Mouse (Mus musculus) embryonic facial prominence, embryonic 15.5 days (tissue): ENCODE measurements around the gene Pi4kb. TPM values are rescaled to one million over a fixed set of nuclear protein-coding genes. Genes with fewer than 3 reads are reported as not detected.
"Not testable (repeated sequence)": the region's sequence is repeated elsewhere in the genome, so short reads cannot be mapped to it uniquely, and the experiment has no call there.

Source experiments
- ATAC-seq: fragments of 200-750 bp; cut with Nextera tagmentation; 2 replicates; pipeline ENCODE4 v1.8.0; 2017; ENCODE audit warnings: low read depth, moderate TSS enrichment; ENCODE audit not compliant: insufficient number of reproducible peaks, low FRiP score, low TSS enrichment
- H3K27ac ChIP-seq: fragments of 300-500 bp; sonication (generic); replicated peaks from 2 replicates; pipeline ENCODE4 v1.5.1; 2015; ENCODE audit warnings: mild to moderate bottlenecking, inconsistent platforms
- H3K27me3 ChIP-seq: fragments of 300-500 bp; sonication (generic); 2 replicates; pipeline ENCODE4 v1.6.1; 2015; ENCODE audit warnings: inconsistent platforms
- H3K36me3 ChIP-seq: fragments of 300-500 bp; sonication (generic); 2 replicates; pipeline ENCODE4 v1.6.1; 2015; ENCODE audit warnings: mild to moderate bottlenecking, inconsistent platforms
- H3K4me1 ChIP-seq: fragments of 300-500 bp; sonication (generic); 2 replicates; pipeline ENCODE4 v1.6.1; 2015; ENCODE audit warnings: inconsistent platforms
- H3K4me2 ChIP-seq: fragments of 300-500 bp; sonication (generic); replicated peaks from 2 replicates; pipeline ENCODE4 v1.6.1; 2015; ENCODE audit warnings: mild to moderate bottlenecking, inconsistent platforms
- H3K4me3 ChIP-seq: fragments of 300-500 bp; sonication (generic); replicated peaks from 2 replicates; pipeline ENCODE4 v1.5.1; 2015; ENCODE audit warnings: mild to moderate bottlenecking, inconsistent platforms
- H3K9ac ChIP-seq: fragments of 300-500 bp; sonication (generic); 2 replicates; pipeline ENCODE4 v1.6.1; 2015; ENCODE audit warnings: inconsistent platforms
- H3K9me3 ChIP-seq: fragments of 300-500 bp; sonication (generic); replicated peaks from 2 replicates; pipeline ENCODE4 v1.6.1; 2016; ENCODE audit warnings: inconsistent platforms
- WGBS: fragments of 180-500 bp; shearing (Covaris S2); methylation state at CpG from one replicate; pipeline ENCODE4 v1.1.7; 2015; 5-methylcytosine and 5-hydroxymethylcytosine counted together
- polyA plus RNA-seq: library from polyadenylated mRNA; unstranded; fragments of >200 nt; fragmentation: Nextera tagmentation; extraction: Ambion mirVana; gene quantifications from 2 replicates; pipeline ENCODE4 v1.2.1, GENCODE M21; 2015

Pi4kb gene
- polyA plus RNA-seq, 1 experiment from 2014 or later = 29.0 TPM

- not testable (repeated sequence) for H3K36me3 ChIP-seq, H3K9me3 ChIP-seq, ATAC-seq, H3K9ac ChIP-seq, H3K4me3 ChIP-seq, H3K4me2 ChIP-seq, H3K27ac ChIP-seq, H3K27me3 ChIP-seq
- peaks cover 11% of the 10 kb centered on the region for H3K4me1 ChIP-seq
- WGBS = 82% methylated on average over 5 of the region's 5 CpGs
Measured at GRCm38 (mm10) chr3:94936147-94936546, 38.4 kb upstream of the Pi4kb start.

DNA sequence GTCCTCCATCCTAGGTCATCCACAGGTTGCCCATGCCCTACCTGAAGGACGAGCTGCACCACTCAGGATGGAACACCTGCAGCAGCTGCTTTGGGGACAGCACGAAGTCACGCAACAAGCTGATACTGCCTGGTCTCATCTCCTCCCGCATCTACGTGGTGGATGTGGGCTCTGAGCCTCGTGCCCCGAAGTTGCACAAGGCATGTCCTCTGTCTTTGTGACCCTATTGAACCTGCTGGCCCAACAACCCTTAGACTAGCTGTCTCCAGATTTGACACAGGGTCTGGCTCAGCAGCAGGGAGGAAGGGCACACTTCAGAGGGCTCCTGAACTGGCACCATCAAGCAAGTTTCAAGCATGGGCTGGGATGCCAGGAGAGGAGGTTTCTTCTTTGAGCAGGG, 37.3 kb upstream of the Pi4kb start:
- H3K27me3 ChIP-seq, ATAC-seq, H3K27ac ChIP-seq, H3K4me2 ChIP-seq, H3K4me3 ChIP-seq, H3K9ac ChIP-seq, H3K9me3 ChIP-seq, H3K36me3 ChIP-seq: not testable (repeated sequence)
- peaks cover 10% of the 10 kb centered on the region for H3K4me1 ChIP-seq
- WGBS = 89% methylated on average over 7 of the region's 7 CpGs

DNA sequence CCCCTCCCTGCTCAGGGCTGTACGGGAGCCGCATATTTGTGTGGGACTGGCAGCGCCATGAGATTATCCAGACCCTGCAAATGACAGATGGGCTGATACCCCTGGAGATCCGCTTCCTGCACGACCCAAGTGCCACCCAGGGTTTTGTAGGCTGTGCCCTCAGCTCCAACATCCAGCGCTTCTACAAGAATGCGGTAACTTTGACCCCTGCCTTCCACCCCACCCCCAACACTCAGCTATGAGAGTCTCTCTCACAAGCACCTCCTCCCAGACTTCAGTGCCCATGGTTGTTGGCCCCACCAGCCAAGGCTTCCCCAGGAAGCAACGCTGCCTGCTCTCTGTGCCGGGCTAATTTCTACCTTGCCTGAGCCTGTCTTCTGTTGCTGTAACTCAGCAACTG, 34.5 kb upstream of the Pi4kb start:
- not testable (repeated sequence) for H3K27me3 ChIP-seq, H3K4me2 ChIP-seq, H3K4me3 ChIP-seq, H3K9me3 ChIP-seq, H3K27ac ChIP-seq, H3K4me1 ChIP-seq, H3K36me3 ChIP-seq, ATAC-seq, H3K9ac ChIP-seq
- 56% methylated on average over 9 of the region's 9 CpGs for WGBS

- H3K4me3 ChIP-seq, H3K27ac ChIP-seq, H3K4me2 ChIP-seq, H3K27me3 ChIP-seq, H3K36me3 ChIP-seq, H3K9me3 ChIP-seq, ATAC-seq, H3K9ac ChIP-seq, H3K4me1 ChIP-seq: not testable (repeated sequence)
- 73% methylated on average over 9 of the region's 9 CpGs for WGBS
Measured at GRCm38 (mm10) chr3:94942211-94942967, 32.1 kb upstream of the Pi4kb start.

DNA sequence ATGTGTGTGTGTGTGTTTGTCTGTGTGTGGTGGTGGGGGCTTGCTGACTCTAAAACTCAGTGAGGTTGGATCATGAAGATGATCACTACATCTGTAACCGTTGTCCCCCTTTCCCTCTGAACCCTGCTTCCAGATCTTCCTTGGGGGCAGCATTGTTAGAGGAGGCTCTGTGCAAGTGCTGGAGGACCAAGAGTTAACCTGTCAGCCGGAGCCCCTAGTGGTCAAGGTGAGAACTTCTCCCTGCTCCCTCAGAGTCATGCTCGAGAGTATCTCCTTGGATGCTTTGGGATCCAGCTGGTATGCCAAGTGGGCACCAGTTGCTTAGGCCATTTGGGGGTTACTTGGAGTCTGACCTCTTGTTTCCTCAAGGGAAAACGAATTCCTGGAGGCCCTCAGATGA, 30.8 kb upstream of the Pi4kb start:
- not testable (repeated sequence) for H3K4me2 ChIP-seq, H3K27ac ChIP-seq, ATAC-seq, H3K9me3 ChIP-seq, H3K27me3 ChIP-seq, H3K4me3 ChIP-seq, H3K4me1 ChIP-seq, H3K36me3 ChIP-seq, H3K9ac ChIP-seq
- WGBS = 25% methylated on average over 4 of the region's 4 CpGs

DNA sequence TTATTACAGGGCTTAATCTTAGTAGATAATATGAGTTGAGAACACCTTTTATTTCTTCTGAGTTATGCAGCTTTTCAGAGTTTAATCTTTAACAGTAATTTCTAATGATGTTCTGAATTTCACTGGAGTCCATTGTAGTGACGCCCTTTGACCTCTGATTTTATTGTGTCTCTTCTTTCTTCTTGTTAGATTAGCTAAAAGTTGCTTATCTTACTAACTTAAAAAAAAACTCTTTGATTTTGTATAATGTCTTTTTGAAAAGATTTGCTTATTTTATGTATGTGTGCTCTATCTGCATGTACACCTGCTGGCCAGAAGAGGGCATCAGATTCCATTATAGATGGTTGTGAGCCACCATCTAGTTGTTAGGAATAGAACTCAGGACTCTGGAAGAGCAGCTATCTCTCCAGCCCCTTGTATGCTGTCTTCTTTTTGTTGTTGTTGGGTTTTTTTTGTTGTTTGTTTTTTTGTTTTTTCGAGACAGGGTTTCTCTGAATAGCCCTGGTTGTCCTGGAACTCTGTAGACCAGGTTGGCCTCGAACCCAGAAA, 26.4 kb upstream of the Pi4kb start:
- Histone ChIP-seq H3K27me3 (no peaks in the 10 kb centered on the region), H3K4me2 (no peak overlapping the region), H3K27ac (no peak overlapping the region), H3K36me3 (no peaks in the 10 kb centered on the region), H3K9me3 (no peaks in the 10 kb centered on the region), H3K9ac (no peak overlapping the region), H3K4me1 (0 out of 2 replicates have a peak, but pooled peaks cover 5% of the 10 kb centered on the region), H3K4me3 (no peak overlapping the region)
- no peak for ATAC-seq
- WGBS = 77% methylated on average over 3 of the region's 3 CpGs

- ATAC-seq = no peak
- Histone ChIP-seq H3K27me3 (no peaks in the 10 kb centered on the region), H3K27ac (no peak overlapping the region), H3K4me2 (no peak overlapping the region), H3K4me3 (no peak overlapping the region), H3K9me3 (no peaks in the 10 kb centered on the region), H3K36me3 (no peaks in the 10 kb centered on the region), H3K4me1 (0 out of 2 replicates have a peak, but pooled peaks cover 5% of the 10 kb centered on the region), H3K9ac (no peak overlapping the region)
- 72% methylated on average over 3 of the region's 3 CpGs for WGBS
Measured at GRCm38 (mm10) chr3:94949645-94950044, 24.9 kb upstream of the Pi4kb start.

GRCm38 (mm10) chr3:94952806-94953205, 21.7 kb upstream of the Pi4kb start:
- Histone ChIP-seq H3K36me3 (peaks cover 27% of the 10 kb centered on the region), H3K4me3 (peak overlapping the region; percentile 72), H3K9me3 (no peaks in the 10 kb centered on the region), H3K27ac (peak overlapping the region; percentile 94), H3K4me2 (peak overlapping the region; percentile 60), H3K4me1 (peaks cover 12% of the 10 kb centered on the region), H3K27me3 (no peaks in the 10 kb centered on the region), H3K9ac (no peak overlapping the region)
- ATAC-seq = no peak
- 36% methylated on average over 5 of the region's 5 CpGs for WGBS

- no peak; the same call in 1 of the 2 replicates for ATAC-seq
- WGBS = 7% methylated on average over 9 of the region's 9 CpGs
- Histone ChIP-seq H3K9me3 (no peaks in the 10 kb centered on the region), H3K27ac (peak overlapping the region; percentile 94), H3K4me2 (peak overlapping the region; percentile 60), H3K36me3 (peaks cover 32% of the 10 kb centered on the region), H3K4me3 (peak overlapping the region; percentile 72), H3K9ac (peak overlapping the region; percentile 35; the same call in 1 of the 2 replicates), H3K4me1 (peaks cover 12% of the 10 kb centered on the region), H3K27me3 (no peaks in the 10 kb centered on the region)
Measured at GRCm38 (mm10) chr3:94953384-94953763, 21.2 kb upstream of the Pi4kb start.

GRCm38 (mm10) chr3:94953764-94954616, 20.5 kb upstream of the Pi4kb start, which contains the start of gene Rfx5:
Gene Rfx5, plus strand, starts transcription at chr3:94954075.
- peak; percentile 97 for ATAC-seq
- Histone ChIP-seq H3K4me2 (peak within 1 kb of the TSS; percentile 60), H3K27ac (peak within 1 kb of the TSS; percentile 94)

DNA sequence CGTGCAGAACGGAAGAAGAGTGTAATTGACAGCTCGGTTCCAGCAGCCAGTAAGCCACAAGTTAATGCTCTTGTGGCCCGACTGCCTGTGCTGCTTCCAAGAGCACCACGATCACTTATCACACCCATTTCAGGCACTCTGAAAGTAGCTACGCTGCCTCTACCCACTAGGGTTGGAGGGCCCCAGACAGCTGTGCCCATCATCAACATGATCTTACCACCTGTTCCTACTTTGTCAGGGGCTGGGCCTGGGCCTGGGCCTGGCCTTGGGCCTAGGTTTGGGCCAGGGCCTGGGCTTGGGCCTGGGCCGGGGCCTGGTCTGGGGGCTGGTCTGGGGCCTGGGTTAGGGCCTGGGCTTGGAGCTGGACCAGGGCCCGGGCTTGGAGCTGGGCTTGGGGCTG, 16.2 kb upstream of the Pi4kb start:
- Histone ChIP-seq H3K36me3 (peaks cover 42% of the 10 kb centered on the region), H3K9ac (no peak overlapping the region), H3K4me2 (no peak overlapping the region), H3K4me3 (no peak overlapping the region), H3K9me3 (no peaks in the 10 kb centered on the region), H3K27me3 (no peaks in the 10 kb centered on the region), H3K27ac (peak overlapping the region; percentile 14; the same call in 1 of the 2 replicates), H3K4me1 (peaks cover 8% of the 10 kb centered on the region)
- no peak for ATAC-seq
- 83% methylated on average over 8 of the region's 8 CpGs for WGBS

More at GRCm38 (mm10) chr3:94953764-94954616, 20.5 kb upstream of the Pi4kb start, which contains the start of gene Rfx5:
- Histone ChIP-seq H3K4me3 (peak within 1 kb of the TSS; percentile 72), H3K9me3 (no peaks in the 10 kb centered on the region), H3K4me1 (peaks cover 12% of the 10 kb centered on the region), H3K27me3 (no peaks in the 10 kb centered on the region), H3K36me3 (peaks cover 38% of the 10 kb centered on the region), H3K9ac (peak within 1 kb of the TSS; percentile 69)
- WGBS = under 1% methylated on average over 50 of the region's 50 CpGs
